Mouse (Mus musculus) lung, adult 2 months (tissue): ENCODE data around the gene Dcaf11.

Experiments used
- CTCF ChIP-seq: fragments of 200-500 bp; IDR thresholded peaks from 2 replicates; pipeline ENCODE4 v1.5.1; 2011; ENCODE audit warnings: mild to moderate bottlenecking, low read length, control low read depth; ENCODE audit not compliant: insufficient read depth
- POLR2A ChIP-seq: fragments of 200-500 bp; IDR thresholded peaks from 2 replicates; pipeline ENCODE4 v1.6.1; 2011; ENCODE audit warnings: low read depth, mild to moderate bottlenecking, control low read depth, low read length, borderline replicate concordance; ENCODE audit errors: extremely low read depth

- TF ChIP-seq CTCF (no peak), POLR2A (no peak)
These were observed 35.7 kb upstream of the Dcaf11 start for GRCm38 (mm10) chr14:55524062-55524461.
